Mouse (Mus musculus) sigmoid colon, adult 10 weeks (tissue): Measurements from ENCODE around the gene Efhb. TPM values are rescaled to one million over a fixed set of nuclear protein-coding genes. Genes with fewer than 3 reads are reported as not detected.

Source experiments
- polyA plus RNA-seq: library from polyadenylated mRNA; stranded (reverse); fragments of 350-450 nt; fragmentation: Illumina TruSeq; extraction: RNeasy Lipid Tissue Mini Kit (QIAGEN cat#74804); gene quantifications from one replicate; pipeline ENCODE4 v1.2.3, GENCODE M21; 2014; ENCODE audit warnings: low read depth, low replicate concordance

The Efhb gene
- polyA plus RNA-seq, result 2.4 TPM

DNA sequence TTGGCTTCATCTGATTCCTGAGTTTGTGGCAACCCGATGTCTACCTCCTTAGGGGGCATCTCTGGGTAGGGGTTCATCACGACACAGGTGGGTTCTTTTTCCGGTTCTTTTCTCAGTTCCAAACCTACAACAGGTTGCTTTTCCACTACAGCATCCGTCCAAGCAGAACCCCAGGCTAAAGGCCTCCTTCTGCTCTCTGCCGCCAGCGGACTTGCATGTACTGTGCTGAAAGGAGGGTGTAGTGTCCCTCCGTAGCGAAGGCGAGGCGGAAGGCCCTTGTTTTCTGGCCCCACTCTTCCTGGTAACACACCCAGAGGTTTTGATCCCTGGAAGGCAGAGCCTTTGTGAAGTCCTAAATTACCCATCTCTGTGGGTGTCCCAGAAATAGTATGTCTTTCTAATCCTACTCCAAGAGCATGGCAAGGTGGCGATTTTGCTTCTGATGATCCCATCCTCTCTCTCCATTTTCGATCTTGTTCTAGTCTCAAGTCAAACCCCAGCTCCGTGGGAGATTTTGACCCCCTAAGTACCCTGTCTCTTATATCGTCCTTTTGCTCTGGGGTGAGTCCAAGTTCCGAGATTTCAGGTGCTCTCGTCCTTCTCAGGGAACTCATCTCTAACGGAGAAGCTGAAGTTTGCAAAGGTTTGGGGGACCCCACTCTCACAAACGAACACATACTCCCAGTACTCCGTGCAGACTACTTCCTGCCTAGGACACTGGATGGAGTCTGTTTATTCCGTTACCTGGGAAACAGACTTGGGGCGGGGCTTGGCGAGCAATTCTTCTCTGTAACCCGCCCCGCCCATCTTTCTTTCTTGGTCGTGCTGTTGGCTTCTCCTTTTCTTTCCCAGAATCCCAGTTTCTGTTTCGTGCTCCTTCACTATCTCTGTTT is at the start of gene Efhb:
TSS of gene Efhb (minus strand) at position 719 of the 893 bp plus-strand sequence.

GRCm38 (mm10) chr17:53478858-53479603 is 15.9 kb upstream of the Efhb start, which contains the start of gene Rab5a:
TSS of gene Rab5a (plus strand) at chr17:53479234.

Other genes starting within 250 kb of the Efhb start
- gene Rab5a, start 15.9 kb upstream of the Efhb start, polyA plus RNA-seq, result 338 TPM
- not detected for gene Pp2d1, start 76.1 kb upstream of the Efhb start, polyA plus RNA-seq
- 170 TPM for gene Kat2b, start 103.5 kb upstream of the Efhb start, polyA plus RNA-seq
- 12.0 TPM for gene Sgo1, start 226.0 kb upstream of the Efhb start, polyA plus RNA-seq